Mouse (Mus musculus) forebrain, embryonic 13.5 days (tissue): ENCODE results near the gene Gm364. TPM values are rescaled to one million over a fixed set of nuclear protein-coding genes. Genes with fewer than 3 reads are reported as not detected.

ENCODE experiments used
- ATAC-seq: fragments of 200-750 bp; cut with Nextera tagmentation; 2 replicates; pipeline ENCODE4 v1.8.0; 2017
- H3K27ac ChIP-seq: fragments of 300-500 bp; sonication (generic); 2 replicates; pipeline ENCODE4 v1.5.1; 2015; ENCODE audit warnings: inconsistent platforms, mild to moderate bottlenecking, moderate library complexity
- H3K27me3 ChIP-seq: fragments of 300-500 bp; sonication (generic); 2 replicates; pipeline ENCODE4 v1.6.1; 2015; ENCODE audit warnings: mild to moderate bottlenecking, inconsistent platforms
- H3K36me3 ChIP-seq: fragments of 300-500 bp; sonication (generic); 2 replicates; pipeline ENCODE4 v1.6.1; 2015; ENCODE audit warnings: mild to moderate bottlenecking, inconsistent platforms; ENCODE audit not compliant: poor library complexity, severe bottlenecking
- H3K4me1 ChIP-seq: fragments of 300-500 bp; sonication (generic); 2 replicates; pipeline ENCODE4 v1.6.1; 2015; ENCODE audit warnings: inconsistent platforms
- H3K4me2 ChIP-seq: fragments of 300-500 bp; sonication (generic); 2 replicates; pipeline ENCODE4 v1.6.1; 2015; ENCODE audit warnings: inconsistent platforms, mild to moderate bottlenecking, moderate library complexity
- H3K4me3 ChIP-seq: fragments of 300-500 bp; sonication (generic); 2 replicates; pipeline ENCODE4 v1.5.1; 2015; ENCODE audit warnings: mild to moderate bottlenecking, inconsistent platforms
- H3K9ac ChIP-seq: fragments of 300-500 bp; sonication (generic); 2 replicates; pipeline ENCODE4 v1.6.1; 2015; ENCODE audit warnings: mild to moderate bottlenecking, inconsistent platforms
- H3K9me3 ChIP-seq: fragments of 300-500 bp; sonication (generic); replicated peaks from 2 replicates; pipeline ENCODE4 v1.6.1; 2016; ENCODE audit warnings: inconsistent platforms
- WGBS: fragments of 180-500 bp; shearing (Covaris S2); methylation state at CpG from one replicate; pipeline ENCODE4 v1.1.7; 2015; 5-methylcytosine and 5-hydroxymethylcytosine counted together
- polyA plus RNA-seq: library from polyadenylated mRNA; unstranded; fragments of >200 nt; fragmentation: Nextera tagmentation; extraction: Ambion mirVana; gene quantifications from 2 replicates; pipeline ENCODE4 v1.2.1, GENCODE M21; 2015

Gm364 gene
- polyA plus RNA-seq, 1 experiment from 2014 or later, result not detected

DNA sequence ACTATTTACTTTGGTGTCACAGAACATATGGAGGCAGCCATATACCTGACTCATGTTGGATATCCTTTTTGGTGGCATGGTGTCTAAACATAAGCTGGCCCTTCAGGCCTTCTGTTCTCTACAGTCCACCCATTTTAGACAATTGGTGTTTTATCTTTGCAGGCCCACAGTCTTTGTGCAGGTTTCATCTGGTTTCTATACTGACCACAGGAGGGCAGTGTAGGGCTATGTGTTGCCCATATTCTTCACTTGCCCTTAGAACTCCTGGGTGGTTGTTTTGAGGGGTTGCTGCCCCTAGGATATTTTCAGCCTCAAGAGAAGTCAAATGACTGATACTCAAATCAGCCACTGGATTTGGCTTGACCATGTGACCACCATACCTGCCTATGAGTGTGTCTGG, 5.3 kb upstream of the Gm364 start:
- no peaks in the 10 kb centered on the region for H3K4me1 ChIP-seq
- H3K36me3 ChIP-seq, result no peaks in the 10 kb centered on the region
- no peaks in the 10 kb centered on the region for H3K9me3 ChIP-seq
- no peak overlapping the region for H3K27ac ChIP-seq
- no peak overlapping the region for H3K4me2 ChIP-seq
- no peak overlapping the region for H3K9ac ChIP-seq
- no peaks in the 10 kb centered on the region for H3K27me3 ChIP-seq
- no peak overlapping the region for H3K4me3 ChIP-seq
- ATAC-seq, result no peak

DNA sequence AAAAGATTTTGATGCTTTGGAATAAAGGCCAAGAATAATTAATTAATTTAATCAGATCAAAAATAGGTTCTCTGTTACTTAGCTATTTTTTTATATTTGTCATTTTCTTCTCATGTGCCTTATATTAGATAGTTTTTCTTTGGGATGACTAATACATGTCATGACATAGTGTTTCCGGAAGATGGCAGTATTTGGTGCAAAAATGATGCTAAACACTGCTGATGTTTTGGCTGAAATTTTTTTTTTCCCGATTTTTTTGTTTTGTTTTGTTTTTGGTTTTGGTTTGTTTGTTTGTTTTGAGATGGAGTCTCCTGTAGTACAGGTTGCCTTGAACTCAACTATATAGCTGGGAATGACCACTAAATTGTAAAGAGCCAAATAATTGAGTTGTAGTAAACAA, 22.7 kb downstream of the Gm364 start:
- WGBS, result 10% methylated on average over 2 of the region's 2 CpGs
- H3K4me3 ChIP-seq, result no peak overlapping the region
- no peak overlapping the region for H3K4me2 ChIP-seq
- H3K27me3 ChIP-seq, result no peaks in the 10 kb centered on the region
- no peak overlapping the region for H3K9ac ChIP-seq
- ATAC-seq, result no peak
- H3K4me1 ChIP-seq, result no peaks in the 10 kb centered on the region
- no peaks in the 10 kb centered on the region for H3K36me3 ChIP-seq
- H3K9me3 ChIP-seq, result no peaks in the 10 kb centered on the region
- no peak overlapping the region for H3K27ac ChIP-seq

DNA sequence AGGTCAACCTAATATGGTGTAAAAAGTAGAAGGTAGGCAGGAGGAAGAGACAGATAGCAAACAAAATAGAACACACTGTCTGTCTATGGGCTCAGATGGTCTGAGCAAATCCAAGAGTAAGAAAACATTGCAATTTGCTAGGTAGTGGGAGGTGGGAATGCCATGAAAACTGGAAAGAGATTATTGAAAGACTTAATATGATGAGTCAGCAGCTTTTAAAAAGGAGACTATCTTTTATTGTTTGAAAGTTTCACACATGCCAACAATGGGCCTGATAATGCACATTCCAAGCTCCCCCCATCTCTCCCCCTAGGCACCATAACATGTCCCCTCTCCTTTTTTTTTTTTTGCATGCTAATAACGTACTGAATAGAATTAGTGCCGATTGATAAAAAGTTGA, 24.9 kb downstream of the Gm364 start:
- H3K4me2 ChIP-seq, result no peak overlapping the region
- H3K27me3 ChIP-seq, result no peaks in the 10 kb centered on the region
- H3K27ac ChIP-seq, result no peak overlapping the region
- H3K9me3 ChIP-seq, result no peaks in the 10 kb centered on the region
- ATAC-seq, result no peak
- H3K9ac ChIP-seq, result no peak overlapping the region
- no peak overlapping the region for H3K4me3 ChIP-seq
- no peaks in the 10 kb centered on the region for H3K4me1 ChIP-seq
- 89% methylated on average over 2 of the region's 2 CpGs for WGBS
- no peaks in the 10 kb centered on the region for H3K36me3 ChIP-seq

DNA sequence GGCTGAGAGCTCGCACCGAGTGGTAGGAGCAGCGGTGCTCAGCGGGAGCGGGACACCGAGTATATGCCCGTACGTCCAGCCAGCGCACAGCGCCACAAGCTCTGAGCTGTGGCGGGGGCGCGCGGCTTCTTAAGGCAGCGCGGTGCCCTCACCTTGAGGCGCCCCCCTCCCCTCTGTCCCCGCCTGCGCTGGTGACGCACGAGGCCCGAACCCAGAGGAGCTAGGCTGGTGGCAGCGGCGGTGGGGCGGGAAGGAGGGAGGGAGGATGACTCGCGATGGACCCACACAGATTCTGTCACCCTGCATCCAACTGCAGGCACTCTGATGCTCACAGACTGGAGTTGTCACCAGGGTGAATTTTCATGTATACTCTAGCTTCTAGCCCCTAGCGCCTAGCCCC, 94.7 kb downstream of the Gm364 start, which contains the start of gene Gpr101:
Gene Gpr101 (minus strand): TSS at position 124 of the 400 bp plus-strand sequence.
- Histone ChIP-seq H3K4me3 (peak within 1 kb of the TSS; percentile 39), H3K27me3 (peaks cover 8% of the 10 kb centered on the region; the same call in 1 of the 2 replicates), H3K9ac (peak within 1 kb of the TSS; percentile 50; the same call in 1 of the 2 replicates), H3K27ac (no peak within 1 kb of the TSS), H3K4me1 (no peaks in the 10 kb centered on the region), H3K9me3 (no peaks in the 10 kb centered on the region), H3K4me2 (peak within 1 kb of the TSS; percentile 69), H3K36me3 (no peaks in the 10 kb centered on the region)
- 10% methylated on average over 16 of the region's 28 CpGs for WGBS
- ATAC-seq, result peak; percentile 70; the same call in 1 of the 2 replicates

DNA sequence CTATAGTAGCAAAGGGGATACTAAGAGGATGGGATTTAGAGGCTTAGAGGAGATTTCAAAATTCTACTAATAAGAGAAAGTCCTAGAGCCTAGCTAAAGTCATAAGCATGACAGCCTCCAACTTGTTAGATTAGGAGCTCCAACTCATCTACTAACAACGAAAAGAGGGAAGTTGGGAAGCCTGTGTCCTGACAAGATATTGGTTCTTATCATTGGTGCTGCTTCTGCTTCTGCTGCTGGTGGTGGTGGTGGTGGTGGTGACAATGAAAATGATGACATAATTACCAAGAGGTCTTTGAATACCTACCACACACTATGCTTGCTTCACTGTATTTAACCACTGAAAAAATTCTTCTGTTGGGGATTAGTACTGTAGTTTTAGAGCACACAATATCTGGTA, 97.3 kb downstream of the Gm364 start:
- no peak for ATAC-seq
- H3K36me3 ChIP-seq, result no peaks in the 10 kb centered on the region
- H3K9me3 ChIP-seq, result no peaks in the 10 kb centered on the region
- WGBS, result 90% methylated on average over 1 of the region's 1 CpGs
- no peak overlapping the region for H3K4me2 ChIP-seq
- H3K9ac ChIP-seq, result no peak overlapping the region
- no peak overlapping the region for H3K4me3 ChIP-seq
- H3K27me3 ChIP-seq, result peaks cover 8% of the 10 kb centered on the region; the same call in 1 of the 2 replicates
- no peak overlapping the region for H3K27ac ChIP-seq
- H3K4me1 ChIP-seq, result no peaks in the 10 kb centered on the region

DNA sequence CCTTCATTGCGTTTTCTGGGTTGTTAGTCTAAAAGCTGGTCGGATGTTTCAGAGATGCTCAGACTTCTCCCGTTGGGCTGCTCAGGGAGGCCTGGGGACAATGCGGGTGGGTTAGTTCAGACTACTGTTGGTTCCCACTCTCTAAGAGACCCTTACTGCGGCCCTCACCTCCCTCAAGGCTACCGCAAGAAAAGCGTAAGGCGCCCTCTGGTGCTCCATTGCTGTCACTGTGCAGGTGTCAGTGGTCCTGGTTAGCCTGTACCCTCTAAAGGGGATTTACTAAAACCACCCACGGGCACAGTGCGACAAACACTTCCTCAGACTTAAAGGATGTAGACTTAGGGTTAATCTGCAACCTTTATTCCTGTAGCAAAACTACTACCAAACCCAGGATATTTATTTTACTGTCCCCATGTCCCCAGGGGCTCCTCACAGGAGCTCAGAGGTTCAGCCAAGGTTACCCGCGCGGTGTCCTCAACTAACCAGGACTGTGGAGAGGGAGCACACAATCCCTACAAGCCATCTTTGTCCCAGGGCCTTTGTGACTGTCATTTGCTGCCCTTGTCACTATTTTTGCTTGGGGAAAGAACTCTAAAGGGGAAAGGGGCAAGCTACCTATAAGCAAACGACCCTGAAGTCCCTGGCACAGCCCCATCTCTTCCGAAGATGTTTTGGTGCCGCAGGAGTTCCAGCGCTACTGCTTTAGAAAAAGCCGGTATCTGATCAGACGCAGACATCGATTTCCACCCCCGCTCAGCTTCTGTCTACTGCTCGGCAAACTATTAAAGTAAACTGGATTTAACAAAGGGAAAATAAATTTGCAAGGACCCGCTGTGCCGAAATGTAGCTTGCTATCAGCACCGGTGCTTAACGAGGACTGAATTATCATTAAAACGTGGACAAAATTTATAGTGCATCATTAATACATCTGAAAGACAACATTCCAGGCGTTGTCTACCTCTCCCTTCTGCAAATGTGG, 112.5 kb downstream of the Gm364 start:
- Histone ChIP-seq H3K9me3 (no peaks in the 10 kb centered on the region), H3K36me3 (no peaks in the 10 kb centered on the region), H3K4me1 (no peaks in the 10 kb centered on the region), H3K4me3 (peak overlapping the region; percentile 28), H3K9ac (no peak overlapping the region), H3K27me3 (no peaks in the 10 kb centered on the region), H3K4me2 (peak overlapping the region; percentile 52), H3K27ac (no peak overlapping the region)
- 28% methylated on average over 28 of the region's 28 CpGs for WGBS
- ATAC-seq, result peak; percentile 70

Other genes with a start within 250 kb of the Gm364 start
- not detected in 2 replicates for gene Cd40lg, start 197.0 kb upstream of the Gm364 start, polyA plus RNA-seq
- 4.4 and 6.4 TPM in 2 replicates for gene Arhgef6, start 70.4 kb upstream of the Gm364 start, polyA plus RNA-seq
- gene Rbmx, start 16.1 kb upstream of the Gm364 start, polyA plus RNA-seq, result 285 and 301 TPM in 2 replicates
- gene Gpr101, start 94.6 kb downstream of the Gm364 start, polyA plus RNA-seq, result 0.04 and 0.15 TPM in 2 replicates